Mouse (Mus musculus): ENCODE measurements at regions not wholly inside any gene's neighbourhood (a gene's known extent, or its start where the extent isn't known, plus 50 kb on each side); places are given as distances from the start of the nearest gene placed in this dataset.
"Not testable (repeated sequence)": the region's sequence is repeated elsewhere in the genome, so short reads cannot be mapped to it uniquely, and the experiment has no call there.

DNA sequence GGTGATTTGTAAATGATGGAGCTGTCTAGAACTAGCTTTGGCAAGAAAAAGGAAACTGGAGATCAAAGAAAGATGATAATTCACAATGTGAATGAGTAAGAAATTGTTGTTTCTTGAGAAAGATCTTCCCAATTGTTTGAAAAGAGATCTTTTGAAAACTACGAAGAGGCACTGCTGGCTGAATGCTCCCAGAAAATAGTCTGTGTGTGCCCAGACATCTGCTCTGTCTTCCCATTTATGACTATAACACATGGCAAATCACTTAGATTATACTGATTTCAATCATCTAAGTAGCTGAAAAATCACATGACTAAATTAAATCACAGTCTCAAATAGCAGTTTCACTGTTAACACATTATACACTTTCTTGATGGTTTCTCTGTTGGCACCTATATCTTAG is 434.2 kb upstream of the Sema6d start:
- no peak for DNase-seq (ENCODE audit: low spot score in 2 of 2)
- intact Hi-C loops (cut with DNase I): no loop called here

DNA sequence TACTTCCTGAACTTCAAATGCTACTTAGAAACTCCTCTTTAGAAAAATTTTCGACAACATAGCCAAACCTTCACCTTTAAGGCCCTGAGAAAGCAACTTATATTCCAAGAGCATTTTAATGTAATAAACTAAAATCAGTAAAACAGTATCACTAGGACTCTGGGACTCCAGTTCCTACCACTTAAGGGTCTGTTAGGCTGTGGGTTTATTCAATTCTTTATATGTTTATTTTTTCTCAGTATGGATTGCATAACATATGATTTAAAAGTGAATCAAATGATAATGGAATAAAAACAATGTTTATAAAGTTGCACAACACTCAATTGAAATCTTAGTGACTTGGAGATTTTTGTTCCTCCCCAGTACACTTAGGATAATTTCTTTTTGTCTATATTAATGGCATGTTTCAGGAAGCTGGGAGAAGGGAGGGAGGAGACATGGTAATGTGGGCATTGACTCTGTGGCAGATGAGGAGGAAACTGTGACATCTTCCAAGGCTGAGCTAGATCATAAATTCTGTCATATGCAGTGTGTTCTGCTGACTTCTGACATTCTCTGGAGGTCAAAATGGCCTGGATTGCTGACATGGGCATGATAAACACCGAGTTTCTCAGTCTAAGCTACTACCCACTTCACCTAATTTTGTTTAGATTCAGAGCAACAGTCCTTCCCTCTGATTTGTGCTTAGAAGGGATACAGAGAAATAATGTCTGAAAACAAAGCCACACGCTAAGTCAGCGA is 401.3 kb upstream of the Sema6d start:
- intact Hi-C loops (cut with DNase I): no loop called here
- DNase-seq (ENCODE audit: low spot score in 2 of 2): no peak

DNA sequence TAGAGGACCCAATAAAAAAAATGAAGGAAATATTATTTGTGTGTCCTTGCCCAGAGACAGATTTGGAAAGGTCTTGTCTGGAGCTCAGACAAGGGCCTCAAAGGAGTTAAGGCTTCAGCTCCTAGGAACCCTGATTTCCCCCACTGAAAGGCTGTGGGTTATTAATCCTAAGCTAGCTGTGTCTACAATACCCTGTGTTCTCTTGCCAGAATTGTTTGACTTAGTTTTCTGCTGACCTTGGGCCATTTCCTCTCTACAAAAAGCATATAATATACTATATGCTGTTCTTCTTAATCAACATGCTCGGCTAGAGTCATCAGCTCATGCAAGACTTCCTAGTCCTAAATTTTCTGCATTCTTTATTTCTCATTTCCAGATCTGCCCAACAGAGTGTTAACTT is 400.0 kb upstream of the Sema6d start:
- DNase-seq (ENCODE audit: low spot score in 2 of 2): no peak
- intact Hi-C loops (cut with DNase I): no loop called here

DNA sequence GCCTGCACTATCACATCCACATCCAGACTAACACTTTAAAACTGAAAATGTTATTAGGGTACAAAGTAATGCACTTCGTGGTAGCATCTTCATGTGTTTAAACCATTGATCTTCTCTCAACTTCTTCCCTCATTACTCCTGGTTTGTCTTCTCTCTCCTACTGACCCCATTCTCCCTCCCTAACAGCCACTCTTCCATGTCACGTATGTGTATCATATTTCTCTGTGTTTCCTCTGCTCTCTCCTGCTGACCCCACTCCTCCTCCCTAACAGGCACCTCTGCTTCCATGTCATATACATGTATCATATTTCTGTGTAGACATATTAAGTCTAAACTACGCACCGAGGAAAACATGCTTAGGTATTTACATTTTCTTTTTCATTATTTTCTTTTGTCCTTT is 350.1 kb upstream of the Sema6d start:
- no peak for DNase-seq (ENCODE audit: low spot score in 2 of 2)
- intact Hi-C loops (cut with DNase I): no loop called here

DNA sequence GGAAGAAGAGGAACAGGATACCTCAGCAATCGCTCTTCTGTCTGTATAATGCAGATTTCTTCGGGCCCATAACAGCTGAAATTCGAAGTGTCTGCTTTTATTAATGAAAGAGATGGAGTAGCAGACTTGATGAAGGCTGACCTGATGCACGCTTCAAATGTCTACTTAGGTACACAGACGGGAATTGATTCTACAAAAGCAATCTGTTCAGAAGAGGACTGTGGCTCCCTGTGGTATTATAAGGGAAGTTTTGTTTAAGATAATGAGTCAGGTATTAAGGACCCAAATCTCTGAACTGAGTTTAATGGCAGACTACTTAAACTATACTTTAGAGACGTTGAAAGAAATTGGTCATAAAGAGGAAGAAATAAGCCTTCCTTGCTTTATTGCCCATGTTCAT is 349.2 kb upstream of the Sema6d start:
- intact Hi-C loops (cut with DNase I): no loop called here
- no peak for DNase-seq (ENCODE audit: low spot score in 2 of 2)

DNA sequence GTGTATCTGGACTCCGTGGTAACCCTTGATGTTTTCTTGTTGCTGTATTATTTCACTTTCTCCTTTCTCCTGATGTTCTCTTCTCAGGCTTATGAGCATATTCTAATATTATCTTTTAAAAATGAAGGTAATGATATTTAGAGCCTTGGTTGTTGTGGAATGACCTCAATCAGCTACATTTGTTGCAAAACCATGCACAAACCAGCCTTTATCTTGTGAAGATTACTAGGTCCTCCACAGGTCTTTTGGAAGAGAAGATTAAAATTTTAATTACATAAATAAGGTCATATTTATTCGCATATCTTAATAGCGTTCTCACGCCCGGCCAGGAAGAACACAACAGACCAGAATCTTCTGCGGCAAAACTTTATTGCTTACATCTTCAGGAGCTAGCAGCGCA is 335.5 kb upstream of the Sema6d start:
- intact Hi-C loops (cut with DNase I): no loop called here
- no peak for DNase-seq (ENCODE audit: low spot score in 2 of 2)

DNA sequence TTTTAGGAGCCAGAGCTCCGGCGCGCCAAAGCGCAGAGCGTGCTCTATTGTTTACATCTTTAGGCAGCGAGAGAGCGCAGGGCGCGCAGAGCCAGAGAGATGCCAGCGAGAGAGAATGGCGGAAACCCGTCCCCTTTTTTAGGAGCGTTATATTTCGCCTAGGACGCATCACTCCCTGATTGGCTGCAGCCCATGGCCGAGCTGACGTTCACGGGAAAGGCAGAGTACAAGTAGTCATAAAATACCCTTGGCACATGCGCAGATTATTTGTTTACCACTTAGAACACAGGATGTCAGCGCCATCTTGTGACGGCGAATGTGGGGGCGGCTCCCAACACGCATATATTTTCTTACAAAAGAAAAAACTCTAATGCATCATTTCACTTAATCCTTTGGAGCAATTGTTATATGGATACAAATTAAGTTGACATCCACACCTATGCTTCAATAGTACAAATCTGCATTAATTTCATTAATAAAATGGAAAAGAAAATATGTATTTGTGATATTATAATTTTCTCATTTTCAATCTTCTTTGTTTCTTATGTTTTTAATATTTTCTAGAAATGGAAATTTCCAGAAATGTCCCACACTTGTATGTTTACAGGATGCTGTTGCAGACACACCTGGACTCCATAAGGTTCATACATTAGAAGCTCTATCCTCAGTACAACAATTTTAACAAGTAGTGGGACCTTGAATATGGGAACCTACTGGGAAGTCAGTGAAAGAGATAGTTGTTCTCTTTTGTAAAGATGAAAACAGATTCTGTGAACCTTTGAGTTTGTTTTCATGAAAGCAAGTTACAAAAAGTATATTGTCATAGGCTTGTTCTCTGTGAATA is 334.9 kb upstream of the Sema6d start:
- intact Hi-C loops (cut with DNase I); DNase-seq (ENCODE audit: low spot score in 2 of 2): not testable (repeated sequence)

DNA sequence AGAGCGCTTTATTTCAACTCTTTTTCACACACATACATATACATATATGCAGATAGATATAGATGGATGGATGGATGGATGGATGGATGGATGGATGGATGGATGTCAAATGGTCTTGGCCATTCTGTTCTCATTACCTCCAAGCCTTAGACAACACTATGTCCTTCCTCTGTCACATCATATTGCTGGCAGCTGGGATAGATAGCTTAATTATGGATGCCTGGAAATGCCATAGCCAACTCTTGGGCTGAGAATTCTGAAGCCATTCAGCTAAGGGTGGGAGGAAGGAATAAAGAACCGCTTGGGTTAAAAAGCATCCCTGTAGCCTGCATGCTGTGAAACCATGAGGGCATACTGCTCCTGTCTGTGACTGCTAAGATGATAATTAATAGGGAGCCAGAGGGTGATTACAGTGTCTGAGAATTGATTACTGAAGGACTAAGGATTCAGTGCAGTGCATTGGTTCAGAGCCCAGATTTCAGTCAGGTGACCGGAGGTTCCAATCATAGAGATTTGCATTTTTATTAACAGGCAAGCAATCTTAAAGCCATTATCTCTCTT is 290.5 kb upstream of the Sema6d start:
- intact Hi-C loops (cut with DNase I): no loop called here
- no peak for DNase-seq (ENCODE audit: low spot score in 2 of 2)

DNA sequence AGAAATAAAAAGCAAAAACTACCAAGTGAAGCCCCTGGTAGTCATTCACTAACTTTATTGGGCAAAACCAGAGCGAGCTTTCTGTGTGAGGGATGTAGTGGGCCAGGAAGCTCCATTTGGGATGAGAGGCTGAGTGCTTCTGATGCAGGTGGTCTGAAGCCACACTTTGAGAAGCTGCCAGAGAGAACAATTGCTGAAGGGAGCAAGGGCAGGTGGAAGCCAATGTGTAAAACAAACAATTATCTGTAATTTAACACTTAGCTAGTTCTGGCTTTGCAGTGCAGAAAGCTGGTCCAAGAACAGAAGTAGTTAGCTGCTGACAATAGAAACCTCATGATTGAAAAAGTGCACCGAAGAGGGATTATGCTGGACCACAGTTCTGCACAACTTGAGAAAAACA is 284.1 kb upstream of the Sema6d start:
- no peak for DNase-seq (ENCODE audit: low spot score in 2 of 2)
- intact Hi-C loops (cut with DNase I): no loop called here

DNA sequence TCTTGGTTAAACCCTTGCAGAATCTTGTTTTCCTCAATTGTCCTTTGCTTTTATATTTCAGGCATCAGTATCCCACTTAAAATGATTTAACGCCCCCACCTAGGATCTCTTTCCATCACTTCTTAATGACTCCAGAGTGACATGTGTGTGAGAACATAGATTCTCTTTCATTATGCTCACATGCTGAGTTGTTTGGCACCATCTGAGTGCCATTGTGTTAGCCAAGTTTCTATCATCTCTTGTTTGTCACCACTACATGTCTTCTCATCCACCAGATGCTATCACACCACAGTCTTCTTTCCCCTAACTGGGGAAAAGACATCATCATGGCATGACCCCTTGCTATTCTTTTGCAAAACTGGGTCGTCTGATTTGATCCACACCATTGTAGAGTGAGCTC is 283.4 kb upstream of the Sema6d start:
- no peak for DNase-seq (ENCODE audit: low spot score in 2 of 2)
- intact Hi-C loops (cut with DNase I): no loop called here

DNA sequence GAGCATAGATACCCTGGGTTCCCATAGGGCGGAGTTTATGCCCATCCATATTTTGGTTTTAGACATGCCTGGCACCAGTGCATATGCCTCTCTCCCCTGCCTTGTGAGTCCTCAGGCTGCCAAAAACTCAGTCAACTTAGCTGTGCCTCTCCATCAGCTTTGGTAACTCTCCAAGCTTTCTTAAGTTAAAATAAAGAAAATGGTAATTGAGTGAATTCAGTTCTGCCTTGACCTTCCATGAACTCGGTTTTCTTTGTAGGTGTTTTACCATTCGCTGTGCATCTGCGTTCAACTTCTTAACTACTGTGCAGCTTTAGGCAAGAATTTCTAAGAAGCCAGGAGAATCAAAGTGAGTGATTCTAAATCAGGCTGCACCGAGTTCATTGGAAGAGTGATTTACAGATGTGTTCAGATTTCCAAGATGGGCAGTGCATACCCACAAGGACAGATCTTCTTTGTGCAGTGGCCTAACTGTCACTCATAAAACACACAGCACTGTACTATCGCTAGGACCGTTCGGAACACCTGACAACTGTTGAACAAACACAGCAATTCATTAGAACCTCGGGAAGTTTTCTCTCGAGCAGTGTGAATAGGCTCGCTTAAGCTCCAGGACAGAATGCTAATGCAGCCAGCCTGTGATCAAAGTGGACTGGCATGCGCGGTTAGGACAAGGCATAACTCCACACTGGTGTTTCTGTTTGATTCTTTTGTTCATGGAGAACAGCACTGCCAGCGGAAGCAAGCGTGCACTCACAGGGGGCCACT is 276.4 kb upstream of the Sema6d start:
- DNase-seq (ENCODE audit: low spot score in 2 of 2): peak; percentile 10 to 34
- intact Hi-C loops (cut with DNase I): no loop called here

DNA sequence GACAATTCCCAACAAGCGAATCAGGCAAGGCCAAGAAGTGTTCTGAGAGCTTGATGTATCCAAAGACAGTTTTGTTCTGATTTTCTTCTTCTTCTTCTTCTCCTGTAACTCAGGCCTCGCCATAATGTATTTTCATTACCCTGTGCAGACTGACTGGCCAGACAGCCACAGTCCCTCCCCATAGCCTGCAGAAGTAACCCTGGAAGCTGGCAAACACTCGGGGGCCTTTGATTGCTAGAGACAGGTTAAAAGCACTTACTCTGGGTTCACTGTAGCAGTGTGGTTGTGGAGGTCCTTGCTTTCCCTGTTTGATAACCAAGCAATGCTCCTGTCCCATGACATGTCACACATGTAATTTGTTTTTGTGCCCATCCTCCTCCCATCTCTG is 275.8 kb upstream of the Sema6d start:
- no peak for DNase-seq (ENCODE audit: low spot score in 2 of 2)

DNA sequence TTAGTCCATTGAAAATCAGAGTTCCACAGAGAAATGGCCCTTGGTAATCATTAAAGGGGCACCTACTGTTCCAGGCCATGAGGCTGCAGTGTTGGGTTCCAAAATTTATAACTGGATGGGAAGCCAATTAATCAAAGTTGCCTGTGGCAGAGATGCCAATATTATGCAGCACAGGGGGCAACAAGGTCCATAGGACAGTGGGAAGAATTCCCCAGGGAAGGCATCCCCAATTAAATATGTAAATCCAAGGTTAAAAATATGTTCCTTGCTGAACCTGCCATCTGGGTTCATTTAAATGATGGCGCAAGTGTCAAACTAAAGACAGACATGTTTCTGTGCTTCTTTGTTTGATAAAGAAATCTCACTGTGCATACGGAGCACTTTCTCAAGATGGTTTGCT is 273.1 kb upstream of the Sema6d start:
- intact Hi-C loops (cut with DNase I): no loop called here
- no peak for DNase-seq (ENCODE audit: low spot score in 2 of 2)

More for the DNA sequence above, 275.8 kb upstream of the Sema6d start:
- intact Hi-C loops (cut with DNase I): no loop called here

DNA sequence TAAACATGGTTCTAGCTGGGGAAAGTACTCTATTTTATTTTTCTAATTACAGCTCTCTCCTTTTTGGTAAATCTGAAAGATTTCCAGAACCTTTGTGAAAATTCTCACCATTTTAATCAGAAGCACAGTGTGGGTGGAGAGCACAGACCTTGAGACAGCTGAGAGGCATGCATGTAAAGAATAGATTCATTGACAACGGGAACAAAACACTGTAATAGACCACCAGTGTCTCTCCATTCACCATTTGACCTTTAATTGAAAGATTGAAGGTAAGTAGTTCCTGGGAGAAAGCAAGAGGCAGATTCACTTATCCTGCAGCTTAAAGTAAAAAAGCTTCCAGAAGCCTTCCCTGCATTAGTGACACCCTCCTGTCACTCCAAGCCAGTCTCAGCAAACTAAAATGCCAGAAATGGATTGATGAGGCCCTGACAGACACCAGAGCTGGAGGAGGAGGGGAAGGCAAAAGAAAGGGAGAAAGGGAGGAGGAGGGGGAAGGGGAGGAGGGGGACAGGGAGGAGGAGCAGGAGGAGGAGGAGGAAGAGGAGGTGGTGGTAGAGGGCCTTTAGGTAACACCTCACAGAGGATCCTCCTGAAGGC is 256.1 kb upstream of the Sema6d start:
- DNase-seq (ENCODE audit: low spot score in 2 of 2): no peak

More for the DNA sequence above, 256.1 kb upstream of the Sema6d start:
- intact Hi-C loops (cut with DNase I): no loop called here
